Mouse (Mus musculus) cerebellum, postnatal 10 days (tissue): ENCODE data around the gene Il2ra.
A peak's percentile ranks its signal among the peaks of the same experiment; 100 is the strongest.

ENCODE experiments used
- DNase-seq, 2 experiments: peaks; one replicate each; pipeline ENCODE4 v3.0.0; 2021; ENCODE audit warnings: mixed read lengths in 2 of 2

The Il2ra gene

GRCm38 (mm10) chr2:11653780-11654179 is 11.2 kb downstream of the Il2ra start:
- no peak for DNase-seq

GRCm38 (mm10) chr2:11654990-11655931 is 12.7 kb downstream of the Il2ra start:
- DNase-seq: no peak

GRCm38 (mm10) chr2:11657581-11657980 is 15.0 kb downstream of the Il2ra start:
- DNase-seq: no peak

- DNase-seq: no peak
These were observed 16.7 kb downstream of the Il2ra start for GRCm38 (mm10) chr2:11659263-11659662.

GRCm38 (mm10) chr2:11662143-11662906 is 19.7 kb downstream of the Il2ra start:
- DNase-seq: no peak

GRCm38 (mm10) chr2:11662907-11663230 is 20.3 kb downstream of the Il2ra start:
- DNase-seq: no peak

GRCm38 (mm10) chr2:11663961-11664360 is 21.4 kb downstream of the Il2ra start:
- peak; percentile 92 to 93 for DNase-seq

GRCm38 (mm10) chr2:11664367-11664766 is 21.8 kb downstream of the Il2ra start:
- peak; percentile 72 to 74 for DNase-seq

GRCm38 (mm10) chr2:11664806-11665205 is 22.2 kb downstream of the Il2ra start:
- DNase-seq: peak; percentile 10

GRCm38 (mm10) chr2:11665326-11665725 is 22.7 kb downstream of the Il2ra start:
- DNase-seq: no peak

GRCm38 (mm10) chr2:11672144-11672543 is 29.5 kb downstream of the Il2ra start:
- peak in 1 of 2 experiments; percentile 14 for DNase-seq

- DNase-seq: no peak
These were observed 37.0 kb downstream of the Il2ra start for GRCm38 (mm10) chr2:11679626-11680025.

GRCm38 (mm10) chr2:11682712-11683111 is 40.1 kb downstream of the Il2ra start:
- DNase-seq: no peak

- DNase-seq: no peak
These were observed 43.9 kb downstream of the Il2ra start for GRCm38 (mm10) chr2:11686512-11686911.

- peak; percentile 14 to 54 for DNase-seq
These were observed 44.8 kb downstream of the Il2ra start for GRCm38 (mm10) chr2:11687436-11687835.

- DNase-seq: peak; percentile 57 to 58
These were observed 47.7 kb downstream of the Il2ra start for GRCm38 (mm10) chr2:11690201-11690890.

- no peak for DNase-seq
These were observed 50.7 kb downstream of the Il2ra start for GRCm38 (mm10) chr2:11693352-11693751.

- no peak for DNase-seq
These were observed 51.5 kb downstream of the Il2ra start for GRCm38 (mm10) chr2:11694104-11694503.

- no peak for DNase-seq
These were observed 53.3 kb downstream of the Il2ra start for GRCm38 (mm10) chr2:11695867-11696266.

- no peak for DNase-seq
These were observed 56.4 kb downstream of the Il2ra start for GRCm38 (mm10) chr2:11698994-11699393.

- no peak for DNase-seq
These were observed 57.3 kb downstream of the Il2ra start for GRCm38 (mm10) chr2:11699905-11700304.

- DNase-seq: peak; percentile 72 to 82
These were observed 62.8 kb downstream of the Il2ra start, which contains the start of gene Il15ra for GRCm38 (mm10) chr2:11705201-11706025. TSS of gene Il15ra (plus strand) at chr2:11705290.
